Comparison of ENCODE assay signal across 8 mouse cellular contexts in the genomic region with DNA sequence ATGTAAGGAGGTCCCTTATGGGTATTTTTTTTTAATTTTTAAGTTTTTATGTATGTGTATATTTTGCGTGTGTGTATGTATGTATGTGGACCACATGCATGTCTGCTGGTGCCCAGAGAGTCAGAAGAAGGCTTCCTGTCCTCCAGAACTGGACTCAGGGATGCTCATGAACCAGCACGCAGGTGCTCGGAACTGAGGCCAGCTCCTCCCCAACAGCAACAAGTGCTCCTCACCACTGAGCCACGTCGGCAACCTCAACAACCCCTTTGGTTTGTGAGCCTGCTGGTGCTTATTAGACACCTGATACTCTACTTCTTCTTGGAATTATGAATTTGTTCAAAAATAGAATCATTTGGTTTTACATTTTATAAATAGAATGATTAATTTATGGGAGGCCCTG. TPM values are rescaled to one million over a fixed set of nuclear protein-coding genes. Genes with fewer than 3 reads are reported as not detected.
DNase-seq lines count a peak whose midpoint lies in the region; ATAC-seq and TF ChIP-seq lines count a peak whose summit lies in the region.

No protein-coding gene starts in this region.

- no peak for DNase-seq in kidney, postnatal 25 days
- no peak for DNase-seq in embryonic facial prominence, embryonic 10.5 days (ENCODE audit: low spot score)
- DNase-seq in induced T-regulatory cell, adult 2 months (ENCODE audit: low read depth): peak; percentile 69
- no peak for DNase-seq in right cerebral cortex, postnatal 25 days
- no peak for DNase-seq in cerebellum, adult 11-12 months
- DNase-seq in lung, postnatal 36 days: no peak

- H3K27ac ChIP-seq in kidney, embryonic 16.5 days (ENCODE audit: low read length): peak overlapping the region; percentile 99; the same call in 1 of the 2 replicates
- H3K27ac ChIP-seq in embryonic facial prominence, embryonic 10.5 days (replicated peaks): peak overlapping the region; percentile 98; the same call in 1 of the 2 replicates

- peak overlapping the region; percentile 63 for H3K4me3 ChIP-seq in kidney, embryonic 16.5 days (ENCODE audit: low read length)
- peak overlapping the region; percentile 84 for H3K4me3 ChIP-seq in embryonic facial prominence, embryonic 10.5 days
- peak overlapping the region; percentile 80 for H3K4me3 ChIP-seq in myocyte

- WGBS in kidney, embryonic 16.5 days: 79% methylated on average over 5 of the region's 5 CpGs
- 89% methylated on average over 5 of the region's 5 CpGs for WGBS in embryonic facial prominence, embryonic 10.5 days

- H3K36me3 ChIP-seq in kidney, embryonic 16.5 days (ENCODE audit: insufficient read depth, low read length): peaks cover 12% of the 10 kb centered on the region
- peaks cover 50% of the 10 kb centered on the region for H3K36me3 ChIP-seq in embryonic facial prominence, embryonic 10.5 days (replicated peaks)
- H3K36me3 ChIP-seq in myocyte (ENCODE audit: control insufficient read depth, insufficient read depth): peaks cover 4% of the 10 kb centered on the region

- no peaks in the 10 kb centered on the region for H3K27me3 ChIP-seq in kidney, embryonic 16.5 days (ENCODE audit: insufficient read depth, low read length)
- H3K27me3 ChIP-seq in embryonic facial prominence, embryonic 10.5 days (replicated peaks; ENCODE audit: low read depth, poor library complexity, severe bottlenecking): no peaks in the 10 kb centered on the region
- no peaks in the 10 kb centered on the region for H3K27me3 ChIP-seq in myocyte (ENCODE audit: control insufficient read depth, insufficient read depth, insufficient read length)

- no peak for TF ChIP-seq POLR2A in myocyte (IDR thresholded peaks at IDR 0.05; ENCODE audit: insufficient read length, low read depth)

- H3K9ac ChIP-seq in kidney, embryonic 16.5 days (replicated peaks; ENCODE audit: low read length): peak overlapping the region; percentile 89

- H3K4me2 ChIP-seq in kidney, embryonic 16.5 days (replicated peaks; ENCODE audit: low read depth, low read length): peak overlapping the region; percentile 86
- H3K4me2 ChIP-seq in myocyte (ENCODE audit: low read depth): peak overlapping the region; percentile 97

- H3K9me3 ChIP-seq in kidney, embryonic 16.5 days (ENCODE audit: low read length): 0 out of 2 replicates have a peak, but pooled peaks cover 4% of the 10 kb centered on the region
- no peaks in the 10 kb centered on the region for H3K9me3 ChIP-seq in embryonic facial prominence, embryonic 10.5 days

- no peak for ATAC-seq in kidney, embryonic 16.5 days (ENCODE audit: low FRiP score, low TSS enrichment)

- peak overlapping the region; percentile 65 for H3ac ChIP-seq in myocyte (ENCODE audit: control insufficient read depth, insufficient read length)

- H3K4me1 ChIP-seq in kidney, embryonic 16.5 days (ENCODE audit: insufficient read depth, low read length): peaks cover 37% of the 10 kb centered on the region
- H3K4me1 ChIP-seq in embryonic facial prominence, embryonic 10.5 days: peaks cover 35% of the 10 kb centered on the region

- H3K79me2 ChIP-seq in myocyte (ENCODE audit: control insufficient read depth, insufficient read depth): peaks cover 59% of the 10 kb centered on the region

TF ChIP-seq in myocyte, 11 proteins besides CTCF, POLR2A, EP300 and RAD21:
- TF ChIP-seq MYOD1 (IDR thresholded peaks at IDR 0.05; ENCODE audit: control insufficient read depth in 1 of 3, insufficient read length in 2 of 3, low read depth in 2 of 3) (no peak), MAX (IDR thresholded peaks at IDR 0.05; ENCODE audit: low read depth) (no peak), REST (IDR thresholded peaks at IDR 0.05; ENCODE audit: insufficient read depth, insufficient read length) (no peak), MYOG (IDR thresholded peaks at IDR 0.05; ENCODE audit: control insufficient read depth in 1 of 3, insufficient read depth in 1 of 3, insufficient read length in 2 of 3, low read depth in 2 of 3) (no peak), E2F4 (IDR thresholded peaks at IDR 0.05; ENCODE audit: insufficient read depth) (no peak), TCF3 (IDR thresholded peaks at IDR 0.05; ENCODE audit: insufficient read length, low read depth) (no peak), TCF12 (IDR thresholded peaks at IDR 0.05; ENCODE audit: insufficient read depth, poor library complexity, severe bottlenecking) (no peak), CEBPB (IDR thresholded peaks at IDR 0.05; ENCODE audit: insufficient read depth, poor library complexity, severe bottlenecking) (no peak), USF1 (IDR thresholded peaks at IDR 0.05; ENCODE audit: low read depth) (no peak), SRF (IDR thresholded peaks at IDR 0.05; ENCODE audit: control insufficient read depth, insufficient read length, low read depth) (no peak), POLR2AphosphoS2 (IDR thresholded peaks at IDR 0.05; ENCODE audit: insufficient read length, low read depth) (no peak)

RNA-seq across cellular contexts. Expression of gene Ppp2r5c, which starts 39.9 kb away (rescaled TPM):
- polyA plus RNA-seq in kidney, embryonic 16.5 days (2015; fragmentation: Nextera tagmentation; extraction: Ambion mirVana): 140 and 145 TPM in 2 replicates
- 141 and 143 TPM in 2 replicates for polyA plus RNA-seq in embryonic facial prominence, embryonic 10.5 days (2016; fragmentation: Nextera tagmentation; extraction: Ambion mirVana)
- 42.1 TPM for polyA plus RNA-seq in myocyte (2012; fragmentation: generic; extraction: Trizol)
